Mouse (Mus musculus) MEL (cell line): ENCODE measurements around the gene Commd4.

Source experiments
- CTCF ChIP-seq, 3 experiments: IDR thresholded peaks in 2 of 3; conservative IDR thresholded peaks in 1 of 3; 2 replicates each; pipeline ENCODE4 v1.5.1; 2011 to 2012; ENCODE audit warnings: low read length in 3 of 3, low read depth in 2 of 3, mild to moderate bottlenecking in 2 of 3, improper control_type of control experiment in 1 of 3, inconsistent platforms in 1 of 3, mixed read lengths in 1 of 3, moderate library complexity in 1 of 3; ENCODE audit not compliant: control insufficient read depth in 1 of 3, insufficient read depth in 1 of 3, poor library complexity in 1 of 3, severe bottlenecking in 1 of 3
- E2F4 ChIP-seq: IDR thresholded peaks from 2 replicates; pipeline ENCODE4 v1.6.1; 2011; ENCODE audit warnings: low read depth, low read length, improper control_type of control experiment, borderline replicate concordance
- POLR2A ChIP-seq, 2 experiments: IDR thresholded peaks; 2 replicates each; pipeline ENCODE4 v1.6.1; 2011 to 2012; ENCODE audit warnings: low read length in 2 of 2, mild to moderate bottlenecking in 2 of 2, control low read depth in 1 of 2, improper control_type of control experiment in 1 of 2, low read depth in 1 of 2, moderate library complexity in 1 of 2; ENCODE audit not compliant: control insufficient read depth in 1 of 2, insufficient read depth in 1 of 2, poor library complexity in 1 of 2
- RCOR1 ChIP-seq: IDR thresholded peaks from 2 replicates; pipeline ENCODE4 v1.6.1; 2012; ENCODE audit warnings: low read depth, mild to moderate bottlenecking, inconsistent platforms, low read length, improper control_type of control experiment
- ZC3H11A ChIP-seq: IDR thresholded peaks from 2 replicates; pipeline ENCODE4 v1.6.1; 2012; ENCODE audit warnings: low read depth, mild to moderate bottlenecking, inconsistent platforms, low read length, improper control_type of control experiment

GRCm38 (mm10) chr9:57138507-57138906 is 19.6 kb downstream of the Commd4 start:
- TF ChIP-seq POLR2A (IDR thresholded peaks at IDR 0.05; ENCODE audit: control insufficient read depth in 1 of 2, insufficient read depth in 1 of 2, low read depth in 1 of 2, low read length in 2 of 2, poor library complexity in 1 of 2), result no peak
- TF ChIP-seq RCOR1, result no peak
- TF ChIP-seq ZC3H11A, result no peak
- no peak for TF ChIP-seq E2F4
- TF ChIP-seq CTCF (IDR thresholded peaks at IDR 0.05 in 2 of 3, conservative IDR thresholded peaks at IDR 0.05 in 1 of 3; ENCODE audit: control insufficient read depth in 1 of 3, insufficient read depth in 1 of 3, low read depth in 2 of 3, low read length in 3 of 3, poor library complexity in 1 of 3, severe bottlenecking in 1 of 3), result no peak
